Mouse (Mus musculus): ENCODE data around the gene Jak3.

DNA sequence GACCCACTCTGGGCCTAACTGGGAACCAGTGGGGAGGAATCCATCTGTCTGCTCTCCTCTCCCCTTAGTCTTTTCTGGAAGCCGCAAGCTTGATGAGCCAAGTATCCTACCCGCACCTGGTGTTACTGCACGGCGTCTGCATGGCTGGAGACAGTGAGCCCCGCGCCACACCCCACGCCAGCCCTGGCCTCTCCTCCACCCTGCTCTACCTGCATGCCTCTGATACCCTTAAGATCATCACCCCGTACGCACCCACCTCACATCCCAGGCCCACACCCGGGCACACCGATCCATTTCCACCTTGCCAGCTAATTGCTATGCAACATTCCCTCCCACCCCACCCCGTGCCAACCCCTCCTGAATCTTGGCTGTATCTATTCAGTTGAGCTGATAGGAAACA lies 6.7 kb downstream of the Jak3 start:
- TF ChIP-seq USF1 (IDR thresholded peaks at IDR 0.05; ENCODE audit: low read depth) (no peak), MYOD1 (IDR thresholded peaks at IDR 0.05; ENCODE audit: control insufficient read depth in 1 of 3, insufficient read length in 2 of 3, low read depth in 2 of 3) (no peak), POLR2A (IDR thresholded peaks at IDR 0.05; ENCODE audit: insufficient read length, low read depth) (no peak), MYOG (IDR thresholded peaks at IDR 0.05; ENCODE audit: control insufficient read depth in 1 of 3, insufficient read depth in 1 of 3, insufficient read length in 2 of 3, low read depth in 2 of 3) (no peak), MAX (IDR thresholded peaks at IDR 0.05; ENCODE audit: low read depth) (no peak)

All from myocyte (in vitro differentiated cells).